Mouse (Mus musculus) midbrain, embryonic 13.5 days (tissue): ENCODE measurements around the gene Insl3. TPM values are rescaled to one million over a fixed set of nuclear protein-coding genes. Genes with fewer than 3 reads are reported as not detected.

Source experiments
- ATAC-seq: fragments of 200-750 bp; cut with Nextera tagmentation; 2 replicates; pipeline ENCODE4 v1.8.0; 2017; ENCODE audit warnings: mild to moderate bottlenecking, moderate TSS enrichment, moderate library complexity
- H3K27ac ChIP-seq: fragments of 300-500 bp; sonication (generic); 2 replicates; pipeline ENCODE4 v1.5.1; 2015; ENCODE audit warnings: inconsistent platforms, mild to moderate bottlenecking, moderate library complexity
- H3K27me3 ChIP-seq: fragments of 300-500 bp; sonication (generic); 2 replicates; pipeline ENCODE4 v1.6.1; 2015; ENCODE audit warnings: mild to moderate bottlenecking, inconsistent platforms
- H3K36me3 ChIP-seq: fragments of 300-500 bp; sonication (generic); 2 replicates; pipeline ENCODE4 v1.6.1; 2015; ENCODE audit warnings: mild to moderate bottlenecking, inconsistent platforms
- H3K4me1 ChIP-seq: fragments of 300-500 bp; sonication (generic); replicated peaks from 2 replicates; pipeline ENCODE4 v1.6.1; 2015; ENCODE audit warnings: inconsistent platforms
- H3K4me2 ChIP-seq: fragments of 300-500 bp; sonication (generic); replicated peaks from 2 replicates; pipeline ENCODE4 v1.6.1; 2015; ENCODE audit warnings: moderate library complexity, mild to moderate bottlenecking, inconsistent platforms
- H3K4me3 ChIP-seq: fragments of 300-500 bp; sonication (generic); replicated peaks from 2 replicates; pipeline ENCODE4 v1.5.1; 2015; ENCODE audit warnings: mild to moderate bottlenecking, inconsistent platforms
- H3K9ac ChIP-seq: fragments of 300-500 bp; sonication (generic); replicated peaks from 2 replicates; pipeline ENCODE4 v1.6.1; 2015; ENCODE audit warnings: mild to moderate bottlenecking, inconsistent platforms
- H3K9me3 ChIP-seq: fragments of 300-500 bp; sonication (generic); 2 replicates; pipeline ENCODE4 v1.6.1; 2016; ENCODE audit warnings: mild to moderate bottlenecking, inconsistent platforms
- WGBS: fragments of 180-500 bp; shearing (Covaris S2); methylation state at CpG from one replicate; pipeline ENCODE4 v1.1.7; 2015; 5-methylcytosine and 5-hydroxymethylcytosine counted together
- polyA plus RNA-seq: library from polyadenylated mRNA; unstranded; fragments of >200 nt; fragmentation: Nextera tagmentation; extraction: Ambion mirVana; gene quantifications from 2 replicates; pipeline ENCODE4 v1.2.1, GENCODE M21; 2015

Gene Insl3
- polyA plus RNA-seq, 1 experiment from 2014 or later: 0.79 TPM

GRCm38 (mm10) chr8:71716561-71717053, 27.6 kb downstream of the Insl3 start:
- WGBS: 86% methylated on average over 13 of the region's 13 CpGs
- Histone ChIP-seq H3K36me3 (peaks cover 63% of the 10 kb centered on the region), H3K9ac (no peak overlapping the region), H3K4me3 (no peak overlapping the region), H3K27ac (no peak overlapping the region), H3K4me2 (no peak overlapping the region), H3K9me3 (no peaks in the 10 kb centered on the region), H3K4me1 (peaks cover 37% of the 10 kb centered on the region), H3K27me3 (no peaks in the 10 kb centered on the region)
- no peak for ATAC-seq

- Histone ChIP-seq H3K36me3 (peaks cover 58% of the 10 kb centered on the region), H3K4me2 (no peak overlapping the region), H3K27me3 (no peaks in the 10 kb centered on the region), H3K9ac (no peak overlapping the region), H3K27ac (no peak overlapping the region), H3K9me3 (no peaks in the 10 kb centered on the region), H3K4me3 (no peak overlapping the region), H3K4me1 (peaks cover 42% of the 10 kb centered on the region)
- 91% methylated on average over 12 of the region's 12 CpGs for WGBS
- no peak for ATAC-seq
Observed at GRCm38 (mm10) chr8:71717096-71717495, 28.1 kb downstream of the Insl3 start.

GRCm38 (mm10) chr8:71718252-71718651, 29.2 kb downstream of the Insl3 start:
- H3K4me2 ChIP-seq: no peak overlapping the region
- peaks cover 47% of the 10 kb centered on the region for H3K36me3 ChIP-seq
- H3K27me3 ChIP-seq: no peaks in the 10 kb centered on the region
- H3K27ac ChIP-seq: no peak overlapping the region
- WGBS: 29% methylated on average over 3 of the region's 3 CpGs
- peaks cover 54% of the 10 kb centered on the region for H3K4me1 ChIP-seq
- no peak overlapping the region for H3K4me3 ChIP-seq
- H3K9me3 ChIP-seq: no peaks in the 10 kb centered on the region
- no peak for ATAC-seq
- no peak overlapping the region for H3K9ac ChIP-seq

GRCm38 (mm10) chr8:71719218-71719617, 30.2 kb downstream of the Insl3 start:
- H3K4me3 ChIP-seq: no peak overlapping the region

GRCm38 (mm10) chr8:71719928-71720457, 31.0 kb downstream of the Insl3 start:
- peak; percentile 84 for ATAC-seq
- Histone ChIP-seq H3K27ac (peak overlapping the region; percentile 88), H3K4me1 (peaks cover 71% of the 10 kb centered on the region), H3K9ac (peak overlapping the region; percentile 1), H3K4me3 (no peak overlapping the region), H3K4me2 (peak overlapping the region; percentile 41), H3K36me3 (peaks cover 29% of the 10 kb centered on the region), H3K27me3 (no peaks in the 10 kb centered on the region), H3K9me3 (no peaks in the 10 kb centered on the region)
- 17% methylated on average over 7 of the region's 7 CpGs for WGBS

More at GRCm38 (mm10) chr8:71719218-71719617, 30.2 kb downstream of the Insl3 start:
- Histone ChIP-seq H3K4me2 (peak overlapping the region; percentile 41; the same call in 1 of the 2 replicates), H3K9me3 (no peaks in the 10 kb centered on the region), H3K27ac (peak overlapping the region; percentile 88), H3K4me1 (peaks cover 63% of the 10 kb centered on the region), H3K9ac (peak overlapping the region; percentile 1), H3K36me3 (peaks cover 37% of the 10 kb centered on the region), H3K27me3 (no peaks in the 10 kb centered on the region)
- peak; percentile 21; the same call in 1 of the 2 replicates for ATAC-seq
- 40% methylated on average over 4 of the region's 4 CpGs for WGBS

- no peak overlapping the region for H3K9ac ChIP-seq
- 77% methylated on average over 14 of the region's 14 CpGs for WGBS
- no peak overlapping the region for H3K27ac ChIP-seq
- H3K36me3 ChIP-seq: peaks cover 2% of the 10 kb centered on the region; the same call in 1 of the 2 replicates
- H3K4me2 ChIP-seq: no peak overlapping the region
- H3K27me3 ChIP-seq: no peaks in the 10 kb centered on the region
- H3K9me3 ChIP-seq: no peaks in the 10 kb centered on the region
- no peak for ATAC-seq
- peaks cover 77% of the 10 kb centered on the region for H3K4me1 ChIP-seq
- H3K4me3 ChIP-seq: no peak overlapping the region
Observed at GRCm38 (mm10) chr8:71723047-71723551, 34.1 kb downstream of the Insl3 start.

- ATAC-seq: no peak
- Histone ChIP-seq H3K27me3 (no peaks in the 10 kb centered on the region), H3K4me3 (peak overlapping the region; percentile 83), H3K9me3 (no peaks in the 10 kb centered on the region), H3K36me3 (no peaks in the 10 kb centered on the region), H3K9ac (peak overlapping the region; percentile 92), H3K4me1 (peaks cover 75% of the 10 kb centered on the region), H3K4me2 (peak overlapping the region; percentile 81), H3K27ac (no peak overlapping the region)
- 72% methylated on average over 4 of the region's 4 CpGs for WGBS
Observed at GRCm38 (mm10) chr8:71724389-71724788, 35.4 kb downstream of the Insl3 start.

GRCm38 (mm10) chr8:71725122-71725924, 36.3 kb downstream of the Insl3 start, which contains the start of gene Fcho1:
Fcho1 (minus strand) TSS chr8:71725716.
- under 1% methylated on average over 44 of the region's 54 CpGs for whole genome bisulfite sequencing
- peak within 1 kb of the TSS; percentile 56; the same call in 1 of the 2 replicates for H3K27ac ChIP-seq
- H3K27me3 ChIP-seq: no peaks in the 10 kb centered on the region; the same call in 1 of the 2 replicates
- no peaks in the 10 kb centered on the region for H3K9me3 ChIP-seq
- H3K9ac ChIP-seq: peak within 1 kb of the TSS; percentile 92
- H3K36me3 ChIP-seq: no peaks in the 10 kb centered on the region
- H3K4me2 ChIP-seq: peak within 1 kb of the TSS; percentile 81
- peaks cover 66% of the 10 kb centered on the region for H3K4me1 ChIP-seq
- ATAC-seq: peak; percentile 82
- H3K4me3 ChIP-seq: peak within 1 kb of the TSS; percentile 83

- H3K9ac ChIP-seq: peak overlapping the region; percentile 44
- H3K27ac ChIP-seq: peak overlapping the region; percentile 66
- WGBS: 6% methylated on average over 19 of the region's 21 CpGs
- H3K4me2 ChIP-seq: peak overlapping the region; percentile 59
- ATAC-seq: peak; percentile 37
- H3K9me3 ChIP-seq: no peaks in the 10 kb centered on the region
- H3K4me3 ChIP-seq: peak overlapping the region; percentile 31
- peaks cover 36% of the 10 kb centered on the region for H3K4me1 ChIP-seq
- no peaks in the 10 kb centered on the region for H3K36me3 ChIP-seq
- no peaks in the 10 kb centered on the region; the same call in 1 of the 2 replicates for H3K27me3 ChIP-seq
Observed at GRCm38 (mm10) chr8:71728240-71728785, 39.3 kb downstream of the Insl3 start.

- Histone ChIP-seq H3K27me3 (no peaks in the 10 kb centered on the region; the same call in 1 of the 2 replicates), H3K36me3 (no peaks in the 10 kb centered on the region), H3K4me1 (peaks cover 29% of the 10 kb centered on the region), H3K27ac (peak overlapping the region; percentile 66), H3K9me3 (no peaks in the 10 kb centered on the region), H3K9ac (peak overlapping the region; percentile 44), H3K4me2 (peak overlapping the region; percentile 59), H3K4me3 (peak overlapping the region; percentile 31)
- ATAC-seq: peak; percentile 16
- WGBS: 5% methylated on average over 14 of the region's 16 CpGs
Observed at GRCm38 (mm10) chr8:71728826-71729620, 40.0 kb downstream of the Insl3 start.

GRCm38 (mm10) chr8:71731652-71732230, 42.7 kb downstream of the Insl3 start:
- Histone ChIP-seq H3K9me3 (no peaks in the 10 kb centered on the region), H3K9ac (no peak overlapping the region), H3K27me3 (no peaks in the 10 kb centered on the region; the same call in 1 of the 2 replicates), H3K4me2 (no peak overlapping the region), H3K4me1 (peaks cover 13% of the 10 kb centered on the region; the same call in 1 of the 2 replicates), H3K27ac (no peak overlapping the region), H3K4me3 (no peak overlapping the region), H3K36me3 (no peaks in the 10 kb centered on the region)
- no peak for ATAC-seq
- 46% methylated on average over 3 of the region's 3 CpGs for WGBS
